Mouse (Mus musculus): ENCODE measurements around the gene Tmc8. TPM values are rescaled to one million over a fixed set of nuclear protein-coding genes. Genes with fewer than 3 reads are reported as not detected.

Tmc8 gene
- polyA plus RNA-seq, 1 experiment: 3.1 TPM

DNA sequence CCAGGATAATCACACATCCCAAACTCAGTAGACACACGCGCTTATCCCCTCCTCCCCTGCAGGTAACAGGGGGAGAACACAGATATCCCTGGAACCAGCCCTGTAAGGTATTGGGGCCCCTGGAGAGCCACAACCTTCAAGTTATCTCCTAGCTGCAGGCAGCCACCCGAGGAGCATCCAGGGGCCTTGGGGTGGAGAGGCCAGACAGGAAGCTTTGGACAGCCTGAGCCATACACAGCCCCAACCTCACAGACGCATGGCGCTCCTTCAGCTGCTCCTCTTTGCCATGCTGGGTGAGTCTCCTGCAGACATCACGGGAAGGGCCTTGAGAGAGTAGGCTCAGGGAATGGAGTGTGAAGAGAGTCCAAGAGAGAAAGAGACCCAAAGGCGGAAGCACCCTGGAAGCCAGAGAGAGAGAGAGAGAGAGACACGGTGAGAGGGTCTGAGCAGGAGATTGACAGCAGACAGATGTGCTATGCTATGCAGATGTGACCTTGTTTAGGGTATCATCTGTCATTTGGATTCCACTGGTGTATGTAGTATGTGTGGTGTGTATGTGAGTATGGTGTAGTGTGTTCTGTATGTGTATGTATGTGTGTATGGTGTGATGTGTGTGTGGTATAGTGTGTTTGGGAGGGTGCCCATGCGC, 15.8 kb downstream of the Tmc8 start, which contains the start of gene 6030468B19Rik:
Gene 6030468B19Rik (plus strand): TSS at position 150 of the 649 bp plus-strand sequence.
- Histone ChIP-seq H3K27me3 (ENCODE audit: control insufficient read depth, insufficient read depth, low read length, poor library complexity, severe bottlenecking) (no peaks in the 10 kb centered on the region), H3K36me3 (ENCODE audit: control insufficient read depth, insufficient read depth, low read length, poor library complexity, severe bottlenecking) (no peaks in the 10 kb centered on the region), H3K9ac (ENCODE audit: low read depth, poor library complexity, severe bottlenecking) (no peak within 1 kb of the TSS), H3K4me1 (ENCODE audit: control insufficient read depth, insufficient read depth, low read length) (no peaks in the 10 kb centered on the region), H3K9me3 (replicated peaks; ENCODE audit: control insufficient read depth, insufficient read depth, low read length, poor library complexity, severe bottlenecking) (no peaks in the 10 kb centered on the region), H3K27ac (ENCODE audit: insufficient read depth, low read length) (no peak within 1 kb of the TSS), H3K4me3 (ENCODE audit: low read depth, low read length) (no peak within 1 kb of the TSS)
- no peak for TF ChIP-seq EP300 (IDR thresholded peaks at IDR 0.05; ENCODE audit: insufficient read depth, low read depth, low read length)
- TF ChIP-seq CTCF (IDR thresholded peaks at IDR 0.05; ENCODE audit: low read depth, low read length): no peak
- no peak for TF ChIP-seq POLR2A (IDR thresholded peaks at IDR 0.05; ENCODE audit: insufficient read depth, low read length)

DNA sequence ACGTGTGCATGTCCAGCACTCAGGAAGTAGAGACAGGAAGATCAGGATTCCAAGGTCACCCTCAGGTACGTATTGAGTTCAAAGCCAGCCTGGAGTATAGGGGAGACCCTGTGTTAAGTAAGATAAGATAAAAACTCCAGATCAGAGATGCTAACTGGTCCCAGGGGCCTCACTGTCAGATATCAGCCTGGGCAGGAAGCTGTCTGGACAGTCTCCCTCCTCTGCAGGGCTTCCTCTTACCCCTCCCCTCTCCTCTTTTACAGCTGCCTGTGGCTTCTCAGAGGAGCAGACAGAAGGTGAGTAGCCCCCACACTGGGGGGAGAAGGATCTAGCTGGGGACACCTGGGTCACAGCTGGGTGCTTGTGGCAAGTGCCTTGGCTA, 16.3 kb downstream of the Tmc8 start:
- no peaks in the 10 kb centered on the region for H3K4me1 ChIP-seq (ENCODE audit: control insufficient read depth, insufficient read depth, low read length)
- TF ChIP-seq POLR2A (IDR thresholded peaks at IDR 0.05; ENCODE audit: insufficient read depth, low read length) (no peak), EP300 (IDR thresholded peaks at IDR 0.05; ENCODE audit: insufficient read depth, low read depth, low read length) (no peak), CTCF (IDR thresholded peaks at IDR 0.05; ENCODE audit: low read depth, low read length) (no peak)
- no peaks in the 10 kb centered on the region for H3K36me3 ChIP-seq (ENCODE audit: control insufficient read depth, insufficient read depth, low read length, poor library complexity, severe bottlenecking)
- H3K4me3 ChIP-seq (ENCODE audit: low read depth, low read length): no peak overlapping the region
- H3K9me3 ChIP-seq (replicated peaks; ENCODE audit: control insufficient read depth, insufficient read depth, low read length, poor library complexity, severe bottlenecking): no peaks in the 10 kb centered on the region
- no peak overlapping the region for H3K9ac ChIP-seq (ENCODE audit: low read depth, poor library complexity, severe bottlenecking)
- no peak overlapping the region for H3K27ac ChIP-seq (ENCODE audit: insufficient read depth, low read length)
- H3K27me3 ChIP-seq (ENCODE audit: control insufficient read depth, insufficient read depth, low read length, poor library complexity, severe bottlenecking): no peaks in the 10 kb centered on the region

DNA sequence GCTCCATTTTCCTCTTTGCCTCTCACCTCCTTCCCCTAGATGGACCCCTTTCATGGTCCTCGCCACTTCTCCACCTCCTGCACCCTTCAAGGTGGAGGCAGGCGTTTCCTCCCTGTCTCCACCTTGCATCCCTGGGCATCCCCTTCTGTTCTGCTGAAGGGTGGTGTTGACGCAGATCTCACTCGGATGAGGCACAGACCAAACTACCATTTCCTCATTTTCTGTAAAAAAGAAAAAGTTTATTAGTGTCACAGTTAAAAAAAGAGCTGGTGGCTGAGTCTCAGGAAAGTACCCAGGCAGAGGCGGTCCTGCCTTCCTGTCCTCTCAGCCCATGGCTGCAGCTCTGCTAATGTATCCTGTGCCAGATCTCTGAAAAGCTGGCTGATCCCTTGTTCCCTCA, 17.3 kb downstream of the Tmc8 start:
- no peak overlapping the region for H3K27ac ChIP-seq (ENCODE audit: insufficient read depth, low read length)
- no peak overlapping the region for H3K4me3 ChIP-seq (ENCODE audit: low read depth, low read length)
- no peaks in the 10 kb centered on the region for H3K36me3 ChIP-seq (ENCODE audit: control insufficient read depth, insufficient read depth, low read length, poor library complexity, severe bottlenecking)
- TF ChIP-seq POLR2A (IDR thresholded peaks at IDR 0.05; ENCODE audit: insufficient read depth, low read length): no peak
- no peak for TF ChIP-seq EP300 (IDR thresholded peaks at IDR 0.05; ENCODE audit: insufficient read depth, low read depth, low read length)
- TF ChIP-seq CTCF (IDR thresholded peaks at IDR 0.05; ENCODE audit: low read depth, low read length): no peak
- H3K27me3 ChIP-seq (ENCODE audit: control insufficient read depth, insufficient read depth, low read length, poor library complexity, severe bottlenecking): no peaks in the 10 kb centered on the region
- H3K9ac ChIP-seq (ENCODE audit: low read depth, poor library complexity, severe bottlenecking): no peak overlapping the region
- no peaks in the 10 kb centered on the region for H3K4me1 ChIP-seq (ENCODE audit: control insufficient read depth, insufficient read depth, low read length)
- H3K9me3 ChIP-seq (replicated peaks; ENCODE audit: control insufficient read depth, insufficient read depth, low read length, poor library complexity, severe bottlenecking): no peaks in the 10 kb centered on the region

DNA sequence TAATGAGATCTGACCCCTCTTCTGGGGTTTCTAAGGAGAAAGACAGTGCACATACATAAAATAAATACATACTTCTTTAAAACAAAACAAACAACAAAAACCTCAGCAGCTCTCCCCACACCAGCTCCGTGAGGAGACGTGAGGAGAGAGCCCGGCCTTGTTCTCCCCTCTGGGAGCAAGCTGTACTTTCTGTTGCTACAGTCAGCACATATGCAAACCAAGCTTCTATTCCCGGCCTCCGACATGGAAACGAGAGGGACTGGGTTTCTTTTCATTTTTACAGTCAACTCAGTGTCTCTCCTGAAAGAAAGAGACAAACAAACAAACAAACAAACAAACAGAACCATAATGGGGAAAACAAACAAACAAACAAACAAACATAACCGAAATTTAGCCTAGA, 18.2 kb downstream of the Tmc8 start:
- Histone ChIP-seq H3K4me3 (ENCODE audit: low read depth, low read length) (no peak overlapping the region), H3K36me3 (ENCODE audit: control insufficient read depth, insufficient read depth, low read length, poor library complexity, severe bottlenecking) (no peaks in the 10 kb centered on the region), H3K27ac (ENCODE audit: insufficient read depth, low read length) (no peak overlapping the region), H3K4me1 (ENCODE audit: control insufficient read depth, insufficient read depth, low read length) (no peaks in the 10 kb centered on the region), H3K9me3 (replicated peaks; ENCODE audit: control insufficient read depth, insufficient read depth, low read length, poor library complexity, severe bottlenecking) (no peaks in the 10 kb centered on the region), H3K9ac (ENCODE audit: low read depth, poor library complexity, severe bottlenecking) (no peak overlapping the region), H3K27me3 (ENCODE audit: control insufficient read depth, insufficient read depth, low read length, poor library complexity, severe bottlenecking) (no peaks in the 10 kb centered on the region)
- TF ChIP-seq CTCF (IDR thresholded peaks at IDR 0.05; ENCODE audit: low read depth, low read length): no peak

- Histone ChIP-seq H3K27ac (ENCODE audit: insufficient read depth, low read length) (no peak overlapping the region), H3K9me3 (replicated peaks; ENCODE audit: control insufficient read depth, insufficient read depth, low read length, poor library complexity, severe bottlenecking) (no peaks in the 10 kb centered on the region), H3K4me3 (ENCODE audit: low read depth, low read length) (no peak overlapping the region), H3K36me3 (ENCODE audit: control insufficient read depth, insufficient read depth, low read length, poor library complexity, severe bottlenecking) (no peaks in the 10 kb centered on the region), H3K9ac (ENCODE audit: low read depth, poor library complexity, severe bottlenecking) (no peak overlapping the region), H3K4me1 (ENCODE audit: control insufficient read depth, insufficient read depth, low read length) (no peaks in the 10 kb centered on the region), H3K27me3 (ENCODE audit: control insufficient read depth, insufficient read depth, low read length, poor library complexity, severe bottlenecking) (no peaks in the 10 kb centered on the region)
- no peak for TF ChIP-seq CTCF (IDR thresholded peaks at IDR 0.05; ENCODE audit: low read depth, low read length)
- no peak for TF ChIP-seq EP300 (IDR thresholded peaks at IDR 0.05; ENCODE audit: insufficient read depth, low read depth, low read length)
- TF ChIP-seq POLR2A (IDR thresholded peaks at IDR 0.05; ENCODE audit: insufficient read depth, low read length): no peak
Observed at GRCm38 (mm10) chr11:117801650-117802049, 19.8 kb downstream of the Tmc8 start.

GRCm38 (mm10) chr11:117803166-117803688, 21.4 kb downstream of the Tmc8 start:
- H3K9me3 ChIP-seq (replicated peaks; ENCODE audit: control insufficient read depth, insufficient read depth, low read length, poor library complexity, severe bottlenecking): no peaks in the 10 kb centered on the region
- no peak overlapping the region for H3K4me3 ChIP-seq (ENCODE audit: low read depth, low read length)
- H3K9ac ChIP-seq (ENCODE audit: low read depth, poor library complexity, severe bottlenecking): no peak overlapping the region
- H3K27me3 ChIP-seq (ENCODE audit: control insufficient read depth, insufficient read depth, low read length, poor library complexity, severe bottlenecking): no peaks in the 10 kb centered on the region
- no peaks in the 10 kb centered on the region for H3K36me3 ChIP-seq (ENCODE audit: control insufficient read depth, insufficient read depth, low read length, poor library complexity, severe bottlenecking)
- no peak overlapping the region for H3K27ac ChIP-seq (ENCODE audit: insufficient read depth, low read length)
- no peaks in the 10 kb centered on the region for H3K4me1 ChIP-seq (ENCODE audit: control insufficient read depth, insufficient read depth, low read length)
- no peak for TF ChIP-seq EP300 (IDR thresholded peaks at IDR 0.05; ENCODE audit: insufficient read depth, low read depth, low read length)
- no peak for TF ChIP-seq POLR2A (IDR thresholded peaks at IDR 0.05; ENCODE audit: insufficient read depth, low read length)
- no peak for TF ChIP-seq CTCF (IDR thresholded peaks at IDR 0.05; ENCODE audit: low read depth, low read length)

Measured in ES-Bruce4 (cell line).